Mouse (Mus musculus): Measurements from ENCODE around the gene Sbno1.

- no peak for TF ChIP-seq CTCF (IDR thresholded peaks at IDR 0.05; ENCODE audit: borderline replicate concordance, extremely low read depth, insufficient read depth, insufficient read length)
- no peak for TF ChIP-seq POLR2A (IDR thresholded peaks at IDR 0.05; ENCODE audit: borderline replicate concordance, extremely low read depth, insufficient read depth, insufficient read length, poor library complexity, severe bottlenecking)
These were observed 61.5 kb downstream of the Sbno1 start for GRCm38 (mm10) chr5:124364173-124364918.
